Mouse (Mus musculus) cerebellum, adult (tissue): ENCODE data around the gene Olfr77.

Experiments used
- ATAC-seq: cut with Nextera tagmentation; 2 replicates; pipeline ENCODE4 v1.9.2; 2017; ENCODE audit warnings: mild to moderate bottlenecking, moderate library complexity, mixed read lengths; ENCODE audit not compliant: insufficient number of reproducible peaks, low FRiP score, low TSS enrichment

Gene Olfr77

DNA sequence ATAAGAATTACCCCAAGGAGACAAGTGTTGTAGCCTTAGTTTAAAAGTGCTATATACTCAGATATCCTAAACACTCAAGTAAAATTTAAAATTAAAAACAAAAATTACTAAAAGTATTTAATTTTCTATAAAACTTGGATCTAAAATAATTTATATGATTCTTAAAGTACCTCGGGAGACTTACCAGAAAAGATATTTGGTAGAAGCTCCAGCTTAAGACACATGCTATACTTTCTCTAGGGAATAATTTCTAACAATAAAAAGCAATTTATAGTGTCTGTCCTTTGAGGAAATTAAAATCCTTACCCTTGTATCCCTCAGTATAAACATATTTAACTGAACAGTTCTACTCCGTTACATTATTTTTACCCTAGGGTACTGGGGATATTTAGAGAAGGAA lies at the start of gene Olfr77:
Gene Olfr77, plus strand, starts transcription at position 301 of the 400 bp plus-strand sequence.
- no peak for ATAC-seq

DNA sequence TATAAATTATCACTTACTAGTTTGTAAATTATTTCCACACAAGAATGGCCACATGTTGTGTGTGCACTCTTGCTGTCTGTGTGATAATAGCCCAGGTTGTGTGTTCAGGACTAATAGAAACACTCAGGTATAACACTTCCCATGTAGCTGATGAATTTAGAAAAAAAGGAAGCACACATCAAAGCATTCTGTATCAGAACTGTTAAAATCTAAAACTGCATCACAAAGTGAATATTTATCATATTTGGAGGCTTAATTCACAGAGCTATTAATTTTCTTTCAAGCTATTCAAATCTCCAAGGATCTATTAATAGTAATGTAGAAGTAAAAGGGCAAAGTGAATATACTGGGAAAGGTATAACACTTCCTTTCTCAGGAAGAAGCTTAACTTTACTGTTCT lies 28.8 kb upstream of the Olfr77 start, which contains the start of gene Olfr862:
Gene Olfr862, minus strand, starts transcription at position 101 of the 400 bp plus-strand sequence.
- ATAC-seq: no peak

DNA sequence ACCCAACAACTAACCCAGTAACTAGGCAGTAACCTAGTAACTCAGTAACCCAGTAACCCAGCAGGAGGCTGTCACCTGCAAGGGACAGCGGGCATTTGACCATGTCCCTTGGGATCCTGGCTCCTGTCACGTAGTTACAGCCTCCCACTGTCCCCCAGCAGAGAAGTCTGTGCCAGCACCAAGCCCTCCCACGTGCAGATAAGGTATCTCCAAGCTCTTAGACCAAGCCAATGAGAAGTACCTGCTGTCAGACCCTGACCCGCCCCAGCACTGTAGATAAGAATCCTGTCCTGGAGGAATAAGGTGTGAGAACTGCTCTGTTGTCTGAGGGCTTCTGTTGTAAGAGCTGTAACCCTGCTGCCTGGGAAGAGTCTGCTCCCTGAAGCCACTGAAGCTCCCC lies 5.5 kb upstream of the Olfr77 start:
- ATAC-seq: no peak
